Mouse (Mus musculus): Measurements from ENCODE around the gene Tmprss9. TPM values are rescaled to one million over a fixed set of nuclear protein-coding genes. Genes with fewer than 3 reads are reported as not detected.

The Tmprss9 gene
- total RNA-seq, 2 experiments from 2014 or later: not detected

DNA sequence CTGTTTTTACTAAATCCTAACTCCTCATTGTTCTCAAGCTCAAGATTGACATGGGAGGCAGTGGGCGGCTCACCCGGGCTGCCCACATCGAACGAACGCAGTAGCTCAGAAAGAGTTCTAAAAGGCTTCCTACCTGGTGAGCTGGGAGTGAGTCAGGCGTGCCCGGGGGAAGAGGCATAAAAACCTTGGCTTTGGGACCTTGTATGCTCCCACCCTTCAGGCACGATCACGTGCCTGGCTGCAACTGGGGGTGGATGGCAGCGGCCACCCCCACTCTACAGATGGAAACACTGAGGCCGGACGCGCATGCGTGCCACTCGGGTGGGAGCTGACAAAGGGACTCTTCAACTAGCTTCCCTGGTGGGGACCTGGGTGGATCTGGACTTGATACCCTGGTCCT lies 29.3 kb upstream of the Tmprss9 start:
- no peak for DNase-seq (ENCODE audit: low spot score in 2 of 2)

- no peak for DNase-seq (ENCODE audit: low spot score in 2 of 2)
These were observed 28.3 kb upstream of the Tmprss9 start for GRCm38 (mm10) chr10:80843087-80843930.

DNA sequence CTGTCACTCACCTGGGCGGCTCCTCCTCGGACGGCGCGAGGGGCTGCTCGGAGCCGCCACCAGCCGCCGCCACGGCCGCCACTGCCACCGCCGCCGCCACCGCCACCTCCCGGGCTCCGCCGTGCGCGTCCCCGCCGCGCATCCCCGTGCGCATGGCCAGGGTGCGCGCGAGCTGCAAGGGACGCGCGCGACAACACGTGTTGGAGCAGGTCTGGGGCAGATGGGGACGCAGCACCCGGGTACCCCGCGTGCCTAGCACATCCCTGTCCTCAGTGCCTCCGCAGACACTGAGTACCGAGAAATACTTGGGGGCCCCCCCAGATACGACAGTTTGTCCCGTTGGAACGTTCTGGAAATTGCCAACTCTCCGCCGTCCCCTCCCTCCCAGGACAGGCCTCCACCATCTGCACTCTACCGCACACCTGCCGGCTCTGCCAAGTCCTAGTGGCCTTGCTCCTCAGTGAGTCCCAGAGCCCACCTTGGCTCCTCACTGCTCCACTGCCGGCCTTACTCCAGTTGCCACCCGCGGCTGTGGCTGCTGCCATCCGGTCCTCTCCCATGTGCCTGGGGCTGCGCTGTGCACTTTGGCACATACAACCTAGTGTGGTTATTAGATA lies 27.6 kb upstream of the Tmprss9 start, which contains the start of gene Lingo3:
Gene Lingo3 (minus strand): TSS at position 109 of the 617 bp plus-strand sequence.
- DNase-seq (ENCODE audit: low spot score in 2 of 2): peak in 1 of 2 experiments; percentile 41

GRCm38 (mm10) chr10:80845055-80845693 lies 26.5 kb upstream of the Tmprss9 start:
- DNase-seq (ENCODE audit: low spot score in 2 of 2): no peak

DNA sequence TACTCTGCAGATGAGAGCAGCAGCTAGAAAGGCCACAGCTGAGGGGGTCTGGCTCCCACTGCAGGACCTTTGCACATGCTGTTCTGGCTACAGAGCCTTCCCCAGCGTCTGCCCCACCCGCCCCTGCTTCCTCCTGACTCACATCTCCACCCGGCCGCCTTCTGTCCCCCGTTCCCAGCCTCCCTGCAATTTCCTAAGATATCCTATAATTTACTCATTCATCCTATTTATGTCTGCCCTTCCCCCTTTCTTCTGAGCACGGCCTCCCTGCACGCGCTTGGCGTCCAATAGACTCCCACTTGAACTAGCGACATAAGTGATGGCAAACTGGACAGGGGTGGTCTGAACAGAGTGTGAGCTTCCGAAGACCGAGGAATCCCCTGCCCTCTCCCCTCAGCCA lies 25.9 kb upstream of the Tmprss9 start:
- no peak for DNase-seq (ENCODE audit: low spot score in 2 of 2)

DNA sequence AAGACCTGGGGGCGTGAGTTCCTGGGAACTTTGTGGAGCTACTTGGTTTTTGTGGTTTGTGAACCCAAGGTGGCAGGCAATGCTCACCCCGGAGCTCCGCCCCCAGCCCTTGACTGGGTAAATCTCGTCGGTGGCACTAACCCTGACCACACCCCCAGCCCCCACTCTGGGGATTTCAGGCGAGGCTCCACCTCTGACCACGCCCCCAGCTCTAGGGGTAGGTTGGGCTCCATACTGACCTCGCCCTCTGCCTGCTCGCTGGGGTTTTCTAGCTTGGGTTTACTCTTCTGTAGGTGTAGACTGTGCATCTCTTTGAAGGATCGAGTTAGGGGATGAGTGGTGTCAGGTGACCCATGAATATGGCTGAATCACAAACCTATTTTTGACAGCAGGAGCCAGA lies 23.1 kb upstream of the Tmprss9 start:
- no peak for DNase-seq (ENCODE audit: low spot score in 2 of 2)

DNA sequence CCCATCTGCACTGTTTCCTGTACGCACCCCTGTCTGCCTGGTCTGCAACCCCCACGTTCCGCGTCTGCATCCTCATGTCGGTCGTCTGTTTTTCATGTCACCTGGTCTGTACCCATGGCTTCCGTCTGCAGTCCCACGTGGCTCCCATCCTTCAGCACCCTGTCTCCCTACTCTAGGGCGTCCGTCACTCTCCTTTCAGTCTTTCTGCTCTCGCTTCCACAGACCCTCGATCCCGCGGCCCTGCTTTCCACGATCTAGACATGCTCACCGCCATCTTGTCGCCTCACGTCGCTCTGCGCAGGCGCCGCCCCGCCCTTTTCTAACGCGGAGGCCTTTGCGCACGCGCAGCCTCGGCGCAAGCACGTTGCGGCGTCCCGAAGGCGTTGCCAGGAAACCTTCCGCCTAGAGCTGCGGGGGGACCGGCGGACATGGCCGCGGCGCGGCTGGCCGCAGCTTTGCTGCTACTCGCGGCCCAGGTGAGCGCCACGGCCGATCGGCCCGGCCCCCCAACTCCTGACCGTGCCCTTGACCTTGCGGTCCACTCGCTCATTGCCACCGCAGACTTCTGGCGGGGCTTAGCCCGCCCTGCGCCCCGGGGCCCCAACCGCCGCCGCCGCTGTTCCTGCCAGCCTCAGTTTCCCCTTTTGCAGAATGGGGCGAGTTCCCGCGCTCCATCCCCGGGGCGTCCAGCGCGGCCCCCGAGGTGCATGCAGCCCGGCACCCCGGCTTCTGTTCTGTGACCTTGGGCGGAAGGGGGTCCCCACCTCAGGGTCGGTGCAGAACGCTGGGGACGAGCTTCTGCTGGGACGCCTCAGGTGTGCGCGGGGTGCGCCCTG lies 16.5 kb upstream of the Tmprss9 start, which contains the start of the genes Lsm7 and Sppl2b:
Gene Lsm7 (minus strand): TSS at position 297 of the 836 bp plus-strand sequence.
Gene Sppl2b (plus strand): TSS at position 363 of the 836 bp plus-strand sequence.
- DNase-seq (ENCODE audit: low spot score in 2 of 2): peak; percentile 95 to 98

- no peak for DNase-seq (ENCODE audit: low spot score in 2 of 2)
These were observed 15.9 kb upstream of the Tmprss9 start for GRCm38 (mm10) chr10:80855749-80856073.

DNA sequence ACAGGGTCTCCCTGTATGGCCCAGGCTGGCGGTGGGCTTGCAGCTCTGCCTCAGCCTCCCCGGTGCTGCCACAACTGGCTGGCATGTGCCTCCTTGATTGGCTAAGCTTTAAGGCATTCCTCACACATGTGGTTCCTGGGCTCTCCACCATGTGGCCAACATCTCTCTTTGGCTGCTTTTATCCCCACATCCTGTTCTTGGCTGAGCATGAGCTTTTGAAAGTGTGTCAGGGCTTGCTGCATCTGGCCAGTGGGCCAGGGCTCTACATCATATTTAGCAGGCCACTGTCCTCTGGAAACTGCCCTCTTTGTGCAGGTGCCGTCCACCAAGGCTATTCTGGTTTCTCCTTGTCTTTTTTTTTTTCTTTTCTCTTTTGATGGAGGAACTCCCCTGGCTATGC lies 15.4 kb upstream of the Tmprss9 start:
- no peak for DNase-seq (ENCODE audit: low spot score in 2 of 2)

- no peak for DNase-seq (ENCODE audit: low spot score in 2 of 2)
These were observed 14.7 kb upstream of the Tmprss9 start for GRCm38 (mm10) chr10:80856908-80857307.

- no peak for DNase-seq (ENCODE audit: low spot score in 2 of 2)
These were observed 14.3 kb upstream of the Tmprss9 start for GRCm38 (mm10) chr10:80857386-80857785.

DNA sequence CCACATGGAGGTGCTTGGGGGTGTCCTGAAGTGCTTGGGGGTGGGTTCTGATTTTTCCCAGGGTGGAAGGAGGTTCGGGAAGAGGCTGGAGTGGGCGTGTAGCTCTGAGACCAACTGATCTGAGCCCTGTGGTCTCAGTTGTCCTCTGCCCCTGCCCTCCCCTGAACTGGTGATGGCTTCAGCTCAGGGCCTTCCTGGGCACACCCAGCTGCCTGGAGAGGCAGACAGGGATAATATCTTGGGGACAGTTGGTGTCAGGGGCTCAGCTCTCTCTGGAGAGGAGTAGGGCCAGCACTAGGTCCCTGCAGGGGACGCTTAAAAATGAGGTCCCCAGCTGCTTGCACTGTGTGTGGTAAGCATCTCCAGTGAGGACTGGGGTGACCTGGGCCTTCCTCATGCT lies 13.8 kb upstream of the Tmprss9 start:
- no peak for DNase-seq (ENCODE audit: low spot score in 2 of 2)

DNA sequence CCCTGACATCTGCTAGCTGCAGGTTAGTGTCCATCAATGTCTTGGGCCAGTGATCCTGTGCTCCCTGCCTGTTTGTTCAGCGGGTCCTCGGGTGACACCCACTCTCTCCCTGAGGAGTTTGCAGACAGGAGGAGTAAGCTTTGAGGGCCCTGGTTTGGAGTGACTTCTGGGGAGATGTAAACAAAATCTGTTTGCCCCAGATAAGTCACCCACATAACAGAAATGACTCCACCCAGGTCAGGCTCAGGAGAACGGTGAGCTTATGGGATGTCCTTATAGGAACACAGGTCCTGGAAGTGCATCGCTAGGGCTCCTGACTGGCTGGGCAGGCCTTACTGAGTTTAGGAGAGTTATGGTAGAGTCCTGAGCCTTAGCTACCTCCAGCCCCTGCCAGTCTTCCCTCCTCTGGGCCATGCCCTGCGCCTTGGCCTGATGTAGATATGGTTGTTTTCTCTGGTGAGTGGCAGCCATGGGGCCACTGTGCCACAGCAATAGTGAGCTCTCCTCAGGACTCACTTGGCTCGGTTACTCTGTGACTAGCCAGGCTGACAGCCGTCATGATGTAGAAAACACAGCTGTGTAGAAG lies 13.2 kb upstream of the Tmprss9 start:
- no peak for DNase-seq (ENCODE audit: low spot score in 2 of 2)

DNA sequence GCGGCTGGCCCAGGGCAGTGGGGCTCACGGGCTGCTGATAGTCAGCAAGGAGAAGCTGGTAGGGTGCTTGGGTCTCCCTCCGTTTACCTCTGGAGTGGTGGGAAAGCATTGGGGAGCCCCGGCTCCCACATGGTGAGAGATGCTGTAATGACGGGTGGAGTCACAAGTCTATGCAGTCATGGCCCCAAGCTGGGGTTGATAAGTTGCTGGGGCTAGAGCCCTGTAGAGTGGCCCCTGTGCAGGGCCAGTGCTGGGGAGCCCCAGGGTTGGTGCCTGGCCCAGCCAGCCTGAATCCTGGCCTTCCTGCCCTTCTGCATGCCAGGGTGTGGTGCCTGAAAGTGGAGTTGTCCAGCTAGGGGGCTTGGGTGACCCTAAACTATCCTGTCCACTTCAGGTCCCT lies 9.3 kb upstream of the Tmprss9 start:
- no peak for DNase-seq (ENCODE audit: low spot score in 2 of 2)

DNA sequence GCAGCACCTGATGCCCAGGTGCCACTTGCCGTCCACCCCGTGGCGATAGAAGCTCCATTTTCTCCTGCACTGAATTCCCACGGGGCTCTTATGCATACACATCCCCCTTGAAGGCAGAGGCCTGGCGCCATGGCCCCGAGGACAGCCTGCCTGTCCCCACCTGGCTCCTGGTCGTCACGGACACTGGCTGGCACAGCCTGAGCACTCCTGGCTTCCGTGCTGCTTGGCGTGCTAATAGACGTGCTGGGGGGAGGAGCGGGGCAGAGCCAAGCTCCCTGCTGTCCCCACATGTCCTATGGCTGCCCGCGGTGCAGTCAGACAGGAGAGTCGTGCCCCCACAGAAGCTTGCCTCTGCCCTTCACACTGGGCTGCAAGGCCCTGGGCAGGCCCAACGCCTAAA lies 7.2 kb upstream of the Tmprss9 start:
- DNase-seq (ENCODE audit: low spot score in 2 of 2): no peak

GRCm38 (mm10) chr10:80870993-80871392 lies 655 bp upstream of the Tmprss9 start:
- DNase-seq (ENCODE audit: low spot score in 2 of 2): no peak

DNA sequence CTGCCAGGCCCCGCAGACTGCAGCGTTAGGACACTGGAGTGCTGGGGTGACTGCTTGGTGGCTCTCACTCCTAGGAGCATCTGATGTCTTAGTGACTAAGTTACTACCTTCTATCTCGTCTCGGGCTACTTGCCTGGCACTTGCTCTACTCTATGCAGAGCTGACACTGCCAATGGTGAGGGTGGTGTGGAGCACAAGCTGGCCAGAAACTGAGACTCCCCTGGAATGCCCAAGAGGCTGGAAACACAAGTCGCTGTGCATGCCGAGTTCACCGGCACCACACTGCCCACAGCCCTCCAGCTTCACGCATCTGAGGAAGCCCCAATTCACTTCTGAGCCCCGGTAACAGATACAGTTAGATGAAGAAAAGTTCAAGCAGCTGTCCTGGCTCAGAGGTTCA lies 2.4 kb downstream of the Tmprss9 start:
- DNase-seq (ENCODE audit: low spot score in 2 of 2): no peak

- no peak for DNase-seq (ENCODE audit: low spot score in 2 of 2)
These were observed 4.4 kb downstream of the Tmprss9 start for GRCm38 (mm10) chr10:80876028-80876427.

GRCm38 (mm10) chr10:80876594-80876993 lies 4.9 kb downstream of the Tmprss9 start:
- no peak for DNase-seq (ENCODE audit: low spot score in 2 of 2)

GRCm38 (mm10) chr10:80880131-80880641 lies 8.5 kb downstream of the Tmprss9 start:
- no peak for DNase-seq (ENCODE audit: low spot score in 2 of 2)

- DNase-seq (ENCODE audit: low spot score in 2 of 2): no peak
These were observed 9.3 kb downstream of the Tmprss9 start for GRCm38 (mm10) chr10:80880901-80881300.

Data from adrenal gland, postnatal 4 days (tissue).